Mouse (Mus musculus) thymus, adult 18-20 months (tissue): ENCODE measurements around the gene Snrnp35.
A peak's percentile ranks its signal among the peaks of the same experiment; 100 is the strongest.

Experiments
- DNase-seq, 2 experiments: peaks; one replicate each; pipeline ENCODE4 v3.0.0; 2022; ENCODE audit warnings: mixed read lengths in 2 of 2

The Snrnp35 gene

DNA sequence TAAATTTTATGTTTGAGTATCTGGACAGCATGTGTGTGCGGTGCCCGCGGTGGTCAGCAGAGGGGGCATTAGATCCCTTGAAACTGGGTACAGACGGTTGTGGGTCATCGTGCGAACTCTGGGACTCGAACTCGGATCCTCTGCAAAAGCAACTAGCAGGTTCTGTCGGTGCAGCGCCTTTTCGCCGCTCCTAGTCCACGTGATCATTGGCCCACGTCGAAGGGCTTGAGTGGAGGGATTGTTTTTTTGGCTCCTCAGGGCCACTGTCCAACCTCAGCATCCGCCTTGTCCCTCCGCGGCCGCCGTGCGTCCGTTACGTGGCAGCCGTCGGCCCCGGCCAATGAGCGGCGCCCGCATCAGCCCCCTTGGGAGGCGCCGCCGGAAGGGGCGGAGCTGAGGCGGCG, 57.5 kb downstream of the Snrnp35 start, which contains the start of gene Tmed2:
Tmed2 (plus strand) TSS at position 313 of the 404 bp plus-strand sequence.
- peak; percentile 86 to 89 for DNase-seq
